Mouse (Mus musculus): ENCODE results near the gene Aldh2.

- TF ChIP-seq CTCF (IDR thresholded peaks at IDR 0.05; ENCODE audit: low read depth) (no peak), EP300 (IDR thresholded peaks at IDR 0.05; ENCODE audit: low read depth) (no peak)
Measured at GRCm38 (mm10) chr5:121592064-121592815, 1.4 kb downstream of the Aldh2 start.

Measured in heart, postnatal 0 days (tissue).